Mouse (Mus musculus) ES-Bruce4 (cell line): ENCODE data around the gene Plin1. TPM values are rescaled to one million over a fixed set of nuclear protein-coding genes. Genes with fewer than 3 reads are reported as not detected.
A peak's percentile ranks its signal among the peaks of the same experiment; 100 is the strongest.

Source experiments
- H3K27ac ChIP-seq: 2 replicates; pipeline ENCODE4 v1.5.1; 2012; ENCODE audit warnings: low read length, inconsistent platforms; ENCODE audit not compliant: insufficient read depth
- H3K27me3 ChIP-seq: 2 replicates; pipeline ENCODE4 v1.6.1; 2012; ENCODE audit warnings: mild to moderate bottlenecking, low read length, inconsistent platforms; ENCODE audit not compliant: control insufficient read depth, poor library complexity, insufficient read depth, severe bottlenecking
- H3K36me3 ChIP-seq: 2 replicates; pipeline ENCODE4 v1.6.1; 2012; ENCODE audit warnings: inconsistent platforms, mild to moderate bottlenecking, low read length, moderate library complexity; ENCODE audit not compliant: control insufficient read depth, poor library complexity, insufficient read depth, severe bottlenecking
- H3K4me1 ChIP-seq: one replicate; pipeline ENCODE4 v1.8.1; 2011; ENCODE audit warnings: low read length; ENCODE audit not compliant: control insufficient read depth, insufficient read depth
- H3K4me3 ChIP-seq: 2 replicates; pipeline ENCODE4 v1.5.1; 2011; ENCODE audit warnings: low read depth, mild to moderate bottlenecking, low read length
- H3K9ac ChIP-seq: 2 replicates; pipeline ENCODE4 v1.6.1; 2012; ENCODE audit warnings: low read depth, mild to moderate bottlenecking, inconsistent platforms; ENCODE audit not compliant: poor library complexity, severe bottlenecking
- H3K9me3 ChIP-seq: replicated peaks from 2 replicates; pipeline ENCODE4 v1.6.1; 2012; ENCODE audit warnings: mild to moderate bottlenecking, low read length, inconsistent platforms; ENCODE audit not compliant: control insufficient read depth, poor library complexity, insufficient read depth, severe bottlenecking
- CTCF ChIP-seq: IDR thresholded peaks from one replicate; pipeline ENCODE4 v1.8.1; 2011; ENCODE audit warnings: low read depth, low read length
- EP300 ChIP-seq: IDR thresholded peaks from 2 replicates; pipeline ENCODE4 v1.6.1; 2011; ENCODE audit warnings: low read depth, low read length; ENCODE audit not compliant: insufficient read depth
- POLR2A ChIP-seq: IDR thresholded peaks from one replicate; pipeline ENCODE4 v1.8.1; 2011; ENCODE audit warnings: low read length; ENCODE audit not compliant: insufficient read depth
- polyA plus RNA-seq: library from polyadenylated mRNA; stranded (reverse); fragments of >200 nt; gene quantifications from 2 replicates; pipeline ENCODE4 v1.2.4, GENCODE M21; 2011; ENCODE audit warnings: low read depth; ENCODE audit not compliant: missing spikeins, insufficient read depth, insufficient read length

The Plin1 gene
- polyA plus RNA-seq = 0.28 TPM in 1 of 2 replicates, not detected in the other

DNA sequence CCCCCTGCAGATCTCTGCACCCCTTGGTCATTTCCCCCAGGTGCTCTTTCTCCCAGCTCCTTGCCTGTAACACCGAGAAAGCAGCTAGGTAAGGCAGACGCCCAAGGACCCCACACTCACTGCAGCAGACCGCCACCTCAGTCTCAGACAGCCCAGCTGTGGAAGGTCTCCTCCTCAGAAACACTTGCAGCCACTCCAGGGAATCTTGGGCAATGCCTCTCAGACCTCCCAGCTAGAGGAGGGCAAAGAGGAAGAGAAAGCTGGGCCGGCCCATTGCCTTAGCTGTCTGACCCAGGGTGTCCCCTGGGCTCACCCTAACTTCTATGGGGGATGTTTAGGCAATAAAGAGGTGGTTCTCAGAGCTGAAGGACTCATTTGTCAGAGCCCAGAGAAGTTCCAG lies at the start of gene Plin1:
Gene Plin1, minus strand, starts transcription at position 282 of the 400 bp plus-strand sequence.
- Histone ChIP-seq H3K4me1 (no peaks in the 10 kb centered on the region), H3K4me3 (no peak within 1 kb of the TSS), H3K9me3 (no peaks in the 10 kb centered on the region), H3K36me3 (peaks cover 2% of the 10 kb centered on the region; the same call in 1 of the 2 replicates), H3K27me3 (no peaks in the 10 kb centered on the region), H3K9ac (no peak within 1 kb of the TSS), H3K27ac (no peak within 1 kb of the TSS)
- TF ChIP-seq CTCF (no peak), EP300 (no peak), POLR2A (no peak)

DNA sequence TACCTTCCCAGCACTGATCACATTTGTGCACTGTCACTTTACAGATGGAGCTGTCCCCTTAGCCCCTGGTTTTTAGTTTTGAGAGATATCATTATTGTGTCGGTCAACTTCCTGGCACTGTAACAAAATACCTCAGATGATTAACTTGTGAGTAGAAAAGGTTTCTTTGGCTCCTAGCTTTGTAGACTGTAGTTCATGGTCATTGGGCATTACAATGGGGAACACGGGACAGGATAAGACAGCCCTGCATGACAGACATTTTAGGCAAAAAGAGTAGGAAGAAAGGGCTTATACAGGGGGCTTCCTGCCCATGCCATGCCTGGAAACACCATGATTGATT lies 49.8 kb upstream of the Plin1 start:
- H3K36me3 ChIP-seq = no peaks in the 10 kb centered on the region
- no peak for TF ChIP-seq POLR2A
- TF ChIP-seq EP300 = no peak
- TF ChIP-seq CTCF = no peak
- no peak overlapping the region for H3K4me3 ChIP-seq
- H3K4me1 ChIP-seq = no peaks in the 10 kb centered on the region
- no peaks in the 10 kb centered on the region for H3K9me3 ChIP-seq
- H3K27me3 ChIP-seq = no peaks in the 10 kb centered on the region
- no peak overlapping the region for H3K27ac ChIP-seq
- no peak overlapping the region for H3K9ac ChIP-seq

DNA sequence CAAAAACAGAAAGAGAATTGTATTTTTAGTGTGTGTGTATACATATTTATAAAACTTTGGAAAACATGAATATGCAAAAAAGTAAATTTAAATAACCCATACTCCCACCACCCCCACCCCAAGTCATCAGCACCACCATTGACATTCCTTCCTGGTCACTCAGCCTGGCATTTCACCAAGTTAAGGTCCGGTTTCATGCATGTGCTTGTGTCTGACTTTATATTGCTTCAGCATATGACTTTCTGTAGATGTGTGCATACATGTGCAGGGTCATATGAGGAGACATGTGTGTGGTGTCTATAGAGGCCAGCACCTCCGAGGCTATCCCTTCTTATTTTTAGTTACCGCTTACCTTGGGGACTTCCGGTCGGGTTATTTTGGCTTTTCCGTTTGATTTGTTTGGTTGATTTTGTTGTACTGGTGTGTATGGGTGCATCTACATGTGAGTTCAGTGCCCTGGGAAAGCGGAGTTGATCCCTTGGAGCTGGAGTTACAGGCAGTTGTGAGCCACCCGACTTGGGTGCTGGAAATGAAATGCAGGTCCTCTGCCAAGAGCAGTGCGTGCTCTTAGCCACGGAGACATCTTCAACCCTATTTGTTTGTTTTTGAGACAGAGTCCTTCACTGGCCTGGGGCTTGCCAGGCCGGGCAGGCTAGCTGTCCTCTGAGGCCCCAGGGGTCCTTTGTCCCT lies 49.3 kb upstream of the Plin1 start:
- Histone ChIP-seq H3K36me3 (no peaks in the 10 kb centered on the region), H3K9ac (no peak overlapping the region), H3K27ac (no peak overlapping the region), H3K4me1 (no peaks in the 10 kb centered on the region), H3K4me3 (no peak overlapping the region), H3K9me3 (no peaks in the 10 kb centered on the region), H3K27me3 (no peaks in the 10 kb centered on the region)
- TF ChIP-seq POLR2A = no peak
- no peak for TF ChIP-seq EP300
- TF ChIP-seq CTCF = no peak

DNA sequence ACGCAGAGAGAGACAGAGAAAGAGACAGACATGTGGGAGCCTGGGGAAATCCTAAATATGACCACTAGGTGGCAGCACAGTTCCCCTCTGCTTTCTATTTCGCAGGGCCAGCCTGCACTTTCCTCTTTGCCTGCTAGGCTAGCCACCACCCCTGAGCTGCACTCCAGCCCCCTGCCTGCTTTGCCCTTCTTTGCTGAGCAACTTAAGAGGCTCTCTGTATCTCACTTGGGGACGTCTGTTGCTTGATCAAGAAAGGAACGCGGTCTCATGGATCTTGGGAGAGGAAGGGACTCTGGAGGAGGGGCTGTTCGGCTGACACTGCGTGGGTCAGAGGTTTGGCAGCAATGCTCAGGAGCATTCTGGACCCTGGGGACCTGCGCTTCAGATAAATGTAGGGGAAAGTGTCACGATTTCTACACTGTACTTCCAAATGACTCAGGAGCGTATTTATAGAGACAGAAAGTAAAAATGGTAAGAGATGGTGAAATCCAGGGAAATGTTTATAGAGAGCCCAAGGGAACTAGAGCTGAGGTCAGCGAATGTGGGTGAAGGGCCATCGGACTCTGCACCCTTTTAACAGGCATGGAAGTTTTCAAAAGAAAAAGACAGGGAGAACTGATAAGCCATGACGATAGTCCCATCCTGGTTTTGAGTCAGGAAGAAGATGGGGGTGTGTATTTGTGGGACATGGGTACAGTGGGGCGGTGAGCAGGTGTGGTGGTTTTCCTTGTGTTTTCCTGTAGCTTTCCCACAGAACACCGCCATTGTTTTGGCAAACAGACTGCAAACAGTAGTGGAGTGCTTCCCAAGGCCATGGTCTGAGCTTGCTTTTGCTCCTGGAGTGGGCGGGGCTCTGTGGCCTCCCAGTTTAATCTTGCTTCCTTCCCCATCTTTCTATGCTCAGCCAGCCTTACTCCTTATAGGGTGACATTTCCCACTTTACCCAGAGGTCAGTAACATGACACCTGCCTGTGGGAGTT lies 48.2 kb upstream of the Plin1 start:
- H3K4me3 ChIP-seq = no peak overlapping the region
- no peaks in the 10 kb centered on the region for H3K4me1 ChIP-seq
- H3K27me3 ChIP-seq = no peaks in the 10 kb centered on the region
- no peaks in the 10 kb centered on the region for H3K36me3 ChIP-seq
- no peak overlapping the region for H3K27ac ChIP-seq
- H3K9me3 ChIP-seq = no peaks in the 10 kb centered on the region
- TF ChIP-seq POLR2A (no peak), EP300 (no peak), CTCF (peak; percentile 86)
- H3K9ac ChIP-seq = no peak overlapping the region

DNA sequence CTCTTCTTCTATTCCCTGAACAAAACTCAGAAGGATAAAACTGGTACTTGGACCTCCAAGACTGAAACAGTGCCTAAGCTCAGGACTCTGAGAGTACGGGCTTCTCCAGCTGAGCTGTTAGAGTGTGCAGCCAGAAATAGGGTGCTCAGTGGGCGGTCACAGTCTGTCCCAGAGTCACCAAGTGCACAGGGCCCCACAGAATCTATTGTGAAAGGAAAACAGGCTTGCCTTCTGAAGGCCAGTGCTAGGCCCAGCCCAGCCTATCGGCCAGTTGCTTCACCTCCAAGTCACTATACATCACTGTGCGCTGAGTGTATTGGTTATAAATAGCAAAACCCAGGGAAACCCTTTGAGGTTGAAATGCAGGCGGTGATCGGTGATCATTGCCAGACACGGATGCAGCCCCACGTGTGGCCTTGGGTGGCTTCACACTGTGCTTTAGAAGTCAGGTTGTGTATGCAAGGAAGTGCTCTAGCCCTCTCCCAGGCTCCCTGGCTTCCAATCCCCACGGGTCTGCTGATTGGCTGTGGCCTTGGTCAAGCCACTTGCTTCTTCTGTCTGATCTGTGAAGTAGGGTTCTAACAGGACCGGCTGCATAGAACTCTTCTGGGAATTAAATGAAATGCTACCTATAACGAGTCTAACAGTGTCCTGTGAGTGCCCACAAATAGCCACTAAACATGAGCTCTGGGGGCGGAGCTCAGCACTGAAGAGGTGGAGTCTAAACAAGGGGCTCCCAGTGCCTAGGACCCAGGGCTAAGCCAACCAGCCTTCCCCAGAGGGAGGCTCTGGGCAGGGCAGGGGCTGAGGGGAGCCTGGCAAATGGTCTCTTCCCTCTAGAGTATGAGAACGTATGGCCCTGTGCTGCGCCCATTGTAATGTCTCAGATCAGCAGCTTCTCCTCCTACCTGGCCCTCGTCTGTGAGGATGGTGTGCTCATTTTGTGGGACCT lies 39.1 kb upstream of the Plin1 start:
- Histone ChIP-seq H3K9me3 (no peaks in the 10 kb centered on the region), H3K9ac (no peak overlapping the region), H3K27ac (no peak overlapping the region), H3K36me3 (no peaks in the 10 kb centered on the region), H3K4me1 (no peaks in the 10 kb centered on the region), H3K4me3 (peak overlapping the region; percentile 25; the same call in 1 of the 2 replicates), H3K27me3 (no peaks in the 10 kb centered on the region)
- TF ChIP-seq POLR2A (no peak), EP300 (no peak), CTCF (no peak)
